Mouse (Mus musculus) midbrain, embryonic 10.5 days (tissue): Measurements from ENCODE around the gene Gclm. TPM values are rescaled to one million over a fixed set of nuclear protein-coding genes. Genes with fewer than 3 reads are reported as not detected.
A peak's percentile ranks its signal among the peaks of the same experiment; 100 is the strongest.

Experiments
- DNase-seq: peaks from one replicate; pipeline ENCODE4 v3.0.0-alpha.2; 2017; ENCODE audit warnings: low spot score
- H3K27ac ChIP-seq: fragments of 300-500 bp; sonication (generic); replicated peaks from 2 replicates; pipeline ENCODE4 v1.5.1; 2016; ENCODE audit warnings: mild to moderate bottlenecking
- H3K27me3 ChIP-seq: fragments of 300-500 bp; sonication (generic); 2 replicates; pipeline ENCODE4 v1.6.1; 2016; ENCODE audit warnings: low read depth, mild to moderate bottlenecking; ENCODE audit not compliant: poor library complexity, severe bottlenecking
- H3K36me3 ChIP-seq: fragments of 300-500 bp; sonication (generic); 2 replicates; pipeline ENCODE4 v1.6.1; 2016; ENCODE audit warnings: mild to moderate bottlenecking, moderate library complexity
- H3K4me1 ChIP-seq: fragments of 300-500 bp; sonication (generic); 2 replicates; pipeline ENCODE4 v1.6.1; 2016
- H3K4me3 ChIP-seq: fragments of 300-500 bp; sonication (generic); 2 replicates; pipeline ENCODE4 v1.5.1; 2016; ENCODE audit warnings: mild to moderate bottlenecking, moderate library complexity
- H3K9me3 ChIP-seq: fragments of 300-500 bp; sonication (generic); replicated peaks from 2 replicates; pipeline ENCODE4 v1.6.1; 2016; ENCODE audit warnings: mild to moderate bottlenecking
- WGBS: fragments of 180-500 bp; shearing (Covaris S2); methylation state at CpG from one replicate; pipeline ENCODE4 v1.1.7; 2016; 5-methylcytosine and 5-hydroxymethylcytosine counted together
- polyA plus RNA-seq: library from polyadenylated mRNA; unstranded; fragments of >200 nt; fragmentation: Nextera tagmentation; extraction: Ambion mirVana; gene quantifications from 2 replicates; pipeline ENCODE4 v1.2.1, GENCODE M21; 2016

Gene Gclm
- polyA plus RNA-seq, result 44.6 and 52.5 TPM in 2 replicates

DNA sequence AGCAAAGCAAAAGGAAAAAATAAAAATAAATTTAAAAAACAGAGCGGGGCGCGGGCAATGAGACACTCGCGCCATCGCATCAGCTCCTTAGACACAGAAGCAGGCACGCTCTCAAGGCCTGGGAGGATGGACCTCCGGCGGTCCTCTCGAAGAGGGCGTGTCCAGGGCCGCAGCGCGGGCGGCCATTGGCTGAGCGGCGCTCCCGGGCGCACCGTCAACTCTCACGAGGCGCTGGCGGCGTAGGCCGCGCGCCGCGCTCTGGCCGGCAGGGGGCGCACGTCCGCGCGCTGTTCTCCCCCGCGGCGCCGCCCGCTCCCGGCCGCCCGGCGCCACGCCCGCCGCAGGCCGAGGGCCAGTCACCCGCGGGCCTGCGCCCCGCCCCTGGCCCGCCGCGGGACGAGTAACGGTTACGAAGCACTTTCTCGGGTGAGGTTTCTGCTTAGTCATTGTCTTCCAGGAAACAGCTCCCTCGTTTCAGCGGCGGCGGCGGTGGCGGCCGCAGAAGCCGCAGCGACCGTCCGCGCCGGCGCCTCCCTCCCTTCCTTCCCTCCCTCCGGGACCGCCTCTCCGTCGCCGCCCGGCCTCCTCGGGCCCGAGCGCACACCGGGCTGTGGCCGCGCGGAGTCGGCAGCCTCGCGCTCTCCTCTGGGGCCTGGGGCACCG, at the start of gene Gclm:
Gene Gclm (plus strand): TSS at position 343 of the 663 bp plus-strand sequence.
- H3K9me3 ChIP-seq, result no peaks in the 10 kb centered on the region
- no peaks in the 10 kb centered on the region for H3K36me3 ChIP-seq
- peak; percentile 94 for DNase-seq
- H3K27ac ChIP-seq, result peak within 1 kb of the TSS; percentile 93
- no peaks in the 10 kb centered on the region; the same call in 1 of the 2 replicates for H3K27me3 ChIP-seq
- peaks cover 47% of the 10 kb centered on the region for H3K4me1 ChIP-seq
- under 1% methylated on average over 82 of the region's 90 CpGs for WGBS
- peak within 1 kb of the TSS; percentile 87 for H3K4me3 ChIP-seq

GRCm38 (mm10) chr3:122196621-122197298, 48.6 kb upstream of the Gclm start:
- H3K27me3 ChIP-seq, result no peaks in the 10 kb centered on the region
- WGBS, result 81% methylated on average over 4 of the region's 4 CpGs
- H3K9me3 ChIP-seq, result no peaks in the 10 kb centered on the region
- H3K27ac ChIP-seq, result no peak overlapping the region
- peaks cover 13% of the 10 kb centered on the region for H3K4me1 ChIP-seq
- no peak for DNase-seq
- H3K4me3 ChIP-seq, result no peak overlapping the region
- no peaks in the 10 kb centered on the region for H3K36me3 ChIP-seq

GRCm38 (mm10) chr3:122198532-122198931, 46.8 kb upstream of the Gclm start:
- no peaks in the 10 kb centered on the region for H3K36me3 ChIP-seq
- no peak for DNase-seq
- 88% methylated on average over 2 of the region's 2 CpGs for WGBS
- no peak overlapping the region for H3K27ac ChIP-seq
- H3K4me1 ChIP-seq, result peaks cover 22% of the 10 kb centered on the region
- H3K4me3 ChIP-seq, result no peak overlapping the region
- H3K9me3 ChIP-seq, result no peaks in the 10 kb centered on the region
- no peaks in the 10 kb centered on the region for H3K27me3 ChIP-seq

DNA sequence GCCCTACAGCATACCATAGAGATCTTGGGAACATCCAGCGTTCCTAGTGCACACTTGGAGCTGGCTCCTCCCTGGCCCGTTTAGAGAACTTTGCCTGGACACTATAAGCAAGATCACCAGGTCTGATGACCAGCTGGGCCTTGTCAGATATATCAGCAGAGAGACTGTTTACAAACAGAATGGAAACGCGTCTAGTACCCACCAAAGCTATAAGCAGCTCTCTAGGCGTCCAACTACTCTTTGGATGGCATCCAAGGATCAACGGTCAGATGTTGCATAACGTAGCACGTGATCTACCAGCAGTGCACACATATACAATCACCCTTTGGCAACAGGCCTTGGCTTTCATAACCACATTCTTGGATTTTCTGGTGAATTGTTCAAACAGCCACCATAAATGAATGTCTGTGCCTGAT, 46.4 kb upstream of the Gclm start:
- H3K27me3 ChIP-seq, result no peaks in the 10 kb centered on the region
- H3K36me3 ChIP-seq, result no peaks in the 10 kb centered on the region
- H3K9me3 ChIP-seq, result no peaks in the 10 kb centered on the region
- DNase-seq, result no peak
- WGBS, result 93% methylated on average over 8 of the region's 8 CpGs
- H3K27ac ChIP-seq, result no peak overlapping the region
- no peak overlapping the region for H3K4me3 ChIP-seq
- H3K4me1 ChIP-seq, result peaks cover 25% of the 10 kb centered on the region

- Histone ChIP-seq H3K4me1 (peaks cover 25% of the 10 kb centered on the region), H3K9me3 (no peaks in the 10 kb centered on the region)
These were observed 45.8 kb upstream of the Gclm start for GRCm38 (mm10) chr3:122199600-122199999.

DNA sequence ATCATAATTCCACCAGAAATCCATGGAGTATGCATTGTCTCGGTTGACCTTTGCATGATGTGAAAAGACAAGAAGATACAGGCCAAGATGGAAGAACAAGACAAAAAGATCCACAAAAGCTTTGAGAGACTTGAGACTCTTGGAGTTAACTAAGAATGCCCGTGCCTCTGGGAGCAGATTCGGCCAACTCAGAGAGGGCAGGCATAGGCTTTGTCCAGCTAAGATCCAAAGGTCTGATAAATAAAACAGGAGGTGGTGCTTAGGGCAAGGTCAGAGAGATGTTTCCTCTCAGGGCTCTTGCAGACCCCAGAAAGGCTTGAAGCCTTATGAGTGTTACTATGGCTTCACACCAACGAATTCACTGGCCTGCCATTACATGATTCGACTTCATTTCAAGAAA, 45.3 kb upstream of the Gclm start:
- DNase-seq, result no peak
- no peaks in the 10 kb centered on the region for H3K9me3 ChIP-seq
- 89% methylated on average over 5 of the region's 5 CpGs for WGBS

More at GRCm38 (mm10) chr3:122199600-122199999, 45.8 kb upstream of the Gclm start:
- no peak for DNase-seq
- Histone ChIP-seq H3K27ac (no peak overlapping the region), H3K36me3 (no peaks in the 10 kb centered on the region), H3K27me3 (no peaks in the 10 kb centered on the region), H3K4me3 (no peak overlapping the region)
- 83% methylated on average over 4 of the region's 4 CpGs for WGBS

GRCm38 (mm10) chr3:122200447-122200846, 44.9 kb upstream of the Gclm start:
- WGBS, result 77% methylated on average over 5 of the region's 5 CpGs
- Histone ChIP-seq H3K4me1 (peaks cover 25% of the 10 kb centered on the region), H3K9me3 (no peaks in the 10 kb centered on the region), H3K36me3 (no peaks in the 10 kb centered on the region), H3K27ac (no peak overlapping the region), H3K4me3 (no peak overlapping the region), H3K27me3 (no peaks in the 10 kb centered on the region)
- no peak for DNase-seq

More for the DNA sequence above, 45.3 kb upstream of the Gclm start:
- Histone ChIP-seq H3K36me3 (no peaks in the 10 kb centered on the region), H3K4me3 (no peak overlapping the region), H3K27me3 (no peaks in the 10 kb centered on the region), H3K27ac (no peak overlapping the region), H3K4me1 (peaks cover 25% of the 10 kb centered on the region)

- H3K4me1 ChIP-seq, result peaks cover 30% of the 10 kb centered on the region
- no peaks in the 10 kb centered on the region for H3K36me3 ChIP-seq
- no peaks in the 10 kb centered on the region for H3K9me3 ChIP-seq
- H3K27me3 ChIP-seq, result no peaks in the 10 kb centered on the region
- 0 out of 2 replicates have a peak overlapping the region, but pooled peaks have one; percentile 2 for H3K4me3 ChIP-seq
- peak; percentile 32 for DNase-seq
- H3K27ac ChIP-seq, result peak overlapping the region; percentile 50
- 9% methylated on average over 5 of the region's 5 CpGs for WGBS
These were observed 43.0 kb upstream of the Gclm start for GRCm38 (mm10) chr3:122202307-122202732.

- DNase-seq, result no peak
- Histone ChIP-seq H3K4me1 (peaks cover 30% of the 10 kb centered on the region), H3K27me3 (no peaks in the 10 kb centered on the region), H3K36me3 (no peaks in the 10 kb centered on the region), H3K9me3 (no peaks in the 10 kb centered on the region), H3K27ac (no peak overlapping the region), H3K4me3 (no peak overlapping the region)
- WGBS, result 87% methylated on average over 9 of the region's 9 CpGs
These were observed 41.6 kb upstream of the Gclm start for GRCm38 (mm10) chr3:122203675-122204329.

- 91% methylated on average over 6 of the region's 6 CpGs for WGBS
- peaks cover 34% of the 10 kb centered on the region for H3K4me1 ChIP-seq
- no peak overlapping the region for H3K27ac ChIP-seq
- H3K27me3 ChIP-seq, result no peaks in the 10 kb centered on the region
- H3K36me3 ChIP-seq, result no peaks in the 10 kb centered on the region
- DNase-seq, result no peak
- H3K4me3 ChIP-seq, result no peak overlapping the region
- no peaks in the 10 kb centered on the region for H3K9me3 ChIP-seq
These were observed 39.6 kb upstream of the Gclm start for GRCm38 (mm10) chr3:122205753-122206152.

DNA sequence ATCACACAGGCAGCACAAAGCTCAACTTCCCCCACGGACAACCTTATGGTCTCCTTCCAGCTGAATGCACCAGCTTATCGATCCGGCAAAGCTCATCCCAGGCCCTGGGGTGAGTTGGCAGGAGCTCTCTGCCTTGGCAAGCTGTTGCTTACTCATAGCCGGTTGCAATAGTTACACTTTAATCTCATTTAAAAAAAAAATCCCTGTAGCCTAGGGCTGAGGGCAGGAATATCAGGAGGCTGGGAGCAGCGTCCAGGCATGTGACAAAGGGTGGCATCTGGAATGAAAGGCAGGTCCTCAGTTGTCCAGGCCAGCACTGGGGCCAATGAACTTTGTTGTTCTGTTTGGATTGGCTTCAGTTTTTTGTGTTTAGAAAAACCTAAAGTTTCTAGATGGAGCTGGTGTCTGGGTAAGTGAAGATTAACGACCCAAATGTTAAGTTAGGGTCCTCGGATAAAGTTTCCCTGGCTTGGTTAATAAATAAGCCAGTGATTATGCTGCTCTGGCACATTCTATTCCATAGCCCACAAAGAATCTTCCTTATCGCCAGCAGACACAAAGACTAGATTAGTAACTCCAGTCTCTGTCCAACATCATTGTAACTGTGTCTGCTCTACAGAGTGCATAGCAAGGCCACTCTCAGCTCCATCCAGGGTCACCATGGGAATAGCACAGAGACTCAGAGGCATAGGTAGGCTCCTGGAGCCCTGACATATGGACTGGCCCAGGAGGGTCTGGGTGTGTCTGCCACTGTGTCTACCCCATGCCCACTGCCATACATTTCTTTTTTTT, 38.9 kb upstream of the Gclm start:
- WGBS, result 71% methylated on average over 8 of the region's 8 CpGs
- H3K27me3 ChIP-seq, result no peaks in the 10 kb centered on the region
- H3K27ac ChIP-seq, result no peak overlapping the region
- H3K9me3 ChIP-seq, result no peaks in the 10 kb centered on the region
- H3K4me1 ChIP-seq, result peaks cover 28% of the 10 kb centered on the region
- H3K36me3 ChIP-seq, result no peaks in the 10 kb centered on the region
- peak; percentile 19 for DNase-seq
- no peak overlapping the region for H3K4me3 ChIP-seq

DNA sequence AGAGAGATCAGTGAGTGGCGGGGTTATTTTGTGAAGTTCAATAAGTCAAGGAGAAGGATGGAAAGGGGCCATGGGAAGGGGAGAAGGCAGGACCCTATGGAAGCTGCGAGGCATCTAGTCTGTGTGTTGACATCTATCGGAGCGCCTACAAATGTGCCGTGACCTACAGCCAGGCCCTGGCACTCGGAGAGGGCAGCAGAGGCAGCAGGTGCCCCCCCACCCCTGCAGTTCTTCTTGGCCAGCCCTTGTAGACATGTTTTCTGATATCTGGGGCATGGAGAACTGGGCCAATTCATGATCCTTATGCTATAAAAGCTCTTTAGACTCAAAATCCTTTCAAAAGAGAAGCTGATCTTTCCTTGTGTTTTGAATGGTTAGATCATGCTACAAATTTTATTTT, 37.6 kb upstream of the Gclm start:
- H3K9me3 ChIP-seq, result no peaks in the 10 kb centered on the region
- H3K4me3 ChIP-seq, result no peak overlapping the region
- no peaks in the 10 kb centered on the region for H3K27me3 ChIP-seq
- H3K36me3 ChIP-seq, result no peaks in the 10 kb centered on the region
- 90% methylated on average over 6 of the region's 6 CpGs for WGBS
- no peak for DNase-seq
- H3K4me1 ChIP-seq, result peaks cover 15% of the 10 kb centered on the region
- no peak overlapping the region for H3K27ac ChIP-seq
